Mouse (Mus musculus) embryonic facial prominence, embryonic 10.5 days (tissue): ENCODE measurements around the gene Cenpf. TPM values are rescaled to one million over a fixed set of nuclear protein-coding genes. Genes with fewer than 3 reads are reported as not detected.

ENCODE experiments used
- DNase-seq: peaks from one replicate; pipeline ENCODE4 v3.0.0-alpha.2; 2017; ENCODE audit warnings: low spot score
- H3K27ac ChIP-seq: fragments of 300-500 bp; sonication (generic); replicated peaks from 2 replicates; pipeline ENCODE4 v1.5.1; 2016; ENCODE audit warnings: mild to moderate bottlenecking
- H3K27me3 ChIP-seq: fragments of 300-500 bp; sonication (generic); replicated peaks from 2 replicates; pipeline ENCODE4 v1.6.1; 2016; ENCODE audit warnings: low read depth, mild to moderate bottlenecking; ENCODE audit not compliant: poor library complexity, severe bottlenecking
- H3K36me3 ChIP-seq: fragments of 300-500 bp; sonication (generic); replicated peaks from 2 replicates; pipeline ENCODE4 v1.6.1; 2016; ENCODE audit warnings: mild to moderate bottlenecking, moderate library complexity
- H3K4me1 ChIP-seq: fragments of 300-500 bp; sonication (generic); 2 replicates; pipeline ENCODE4 v1.6.1; 2016
- H3K4me3 ChIP-seq: fragments of 300-500 bp; sonication (generic); 2 replicates; pipeline ENCODE4 v1.5.1; 2016; ENCODE audit warnings: mild to moderate bottlenecking, moderate library complexity
- H3K9me3 ChIP-seq: fragments of 300-500 bp; sonication (generic); 2 replicates; pipeline ENCODE4 v1.6.1; 2016; ENCODE audit warnings: mild to moderate bottlenecking
- WGBS: fragments of 180-500 bp; shearing (Covaris S2); methylation state at CpG from one replicate; pipeline ENCODE4 v1.1.7; 2016; 5-methylcytosine and 5-hydroxymethylcytosine counted together
- polyA plus RNA-seq: library from polyadenylated mRNA; unstranded; fragments of >200 nt; fragmentation: Nextera tagmentation; extraction: Ambion mirVana; gene quantifications from 2 replicates; pipeline ENCODE4 v1.2.1, GENCODE M21; 2016

Cenpf gene
- polyA plus RNA-seq, result 108 and 110 TPM in 2 replicates

DNA sequence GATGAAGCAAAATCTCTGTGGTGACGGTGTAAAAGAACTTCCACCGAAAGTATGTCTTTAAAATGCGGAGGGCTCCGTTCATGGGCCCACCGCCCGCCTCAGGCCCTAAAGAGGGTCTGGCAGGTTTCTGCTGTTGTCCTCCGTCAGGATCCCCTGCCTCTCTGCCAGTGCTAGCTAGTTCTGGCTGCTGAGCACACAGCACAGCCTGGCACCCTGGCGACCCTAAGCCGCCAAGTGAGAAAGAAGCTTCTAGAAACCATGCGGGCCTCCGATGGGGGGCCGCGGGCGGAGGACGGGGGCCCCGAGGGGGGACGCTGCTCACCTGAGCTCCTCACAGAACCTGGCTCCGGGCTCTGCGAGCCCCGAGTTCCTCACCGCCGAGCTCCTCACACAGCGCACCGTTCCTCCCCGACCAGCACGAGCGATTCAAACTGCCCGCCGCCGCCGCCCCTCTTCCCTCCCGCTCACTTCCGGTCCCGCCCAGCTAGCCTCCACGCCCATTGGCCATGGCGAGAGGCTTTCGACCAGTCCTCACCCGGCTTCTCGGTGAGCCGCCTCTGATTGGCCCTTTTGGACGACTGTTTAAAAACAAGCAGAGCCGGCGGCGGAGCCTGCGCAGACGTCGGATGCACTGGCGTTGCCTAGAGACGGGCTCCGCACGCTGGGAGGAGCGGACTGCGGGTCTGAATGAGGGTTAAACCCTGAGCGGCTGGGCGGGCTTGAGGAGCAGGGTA is at the start of gene Cenpf:
Gene Cenpf, minus strand, starts transcription at position 433 of the 734 bp plus-strand sequence.
- peak; percentile 99 for DNase-seq
- H3K9me3 ChIP-seq, result no peaks in the 10 kb centered on the region
- H3K27ac ChIP-seq, result peak within 1 kb of the TSS; percentile 91
- H3K27me3 ChIP-seq, result no peaks in the 10 kb centered on the region
- WGBS, result under 1% methylated on average over 55 of the region's 55 CpGs
- peaks cover 40% of the 10 kb centered on the region for H3K4me1 ChIP-seq
- H3K36me3 ChIP-seq, result peaks cover 32% of the 10 kb centered on the region
- H3K4me3 ChIP-seq, result peak within 1 kb of the TSS; percentile 77

DNA sequence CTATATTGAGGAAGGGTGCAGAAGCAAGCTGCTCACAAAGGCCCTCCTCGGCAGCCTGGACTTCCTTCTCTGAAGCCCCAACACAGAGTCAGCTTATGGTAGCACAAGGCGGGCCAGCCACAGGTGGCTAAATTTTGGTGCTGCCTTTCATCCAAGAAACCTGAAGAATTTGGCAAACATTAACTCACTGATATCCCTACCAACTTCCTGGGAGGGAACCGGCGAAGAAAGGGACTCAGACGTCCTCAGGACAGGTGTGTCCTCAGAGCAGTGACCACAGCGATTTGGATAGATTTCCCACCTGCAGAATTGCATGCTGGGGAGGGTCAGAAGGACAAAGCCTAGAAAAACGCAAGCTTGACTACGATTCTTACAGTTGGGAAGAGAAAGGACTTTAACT is 44.3 kb upstream of the Cenpf start:
- Histone ChIP-seq H3K36me3 (peaks cover 3% of the 10 kb centered on the region; the same call in 1 of the 2 replicates), H3K4me3 (no peak overlapping the region), H3K27ac (no peak overlapping the region), H3K4me1 (peaks cover 53% of the 10 kb centered on the region), H3K27me3 (peaks cover 31% of the 10 kb centered on the region), H3K9me3 (no peaks in the 10 kb centered on the region)
- DNase-seq, result no peak
- 73% methylated on average over 8 of the region's 8 CpGs for WGBS

DNA sequence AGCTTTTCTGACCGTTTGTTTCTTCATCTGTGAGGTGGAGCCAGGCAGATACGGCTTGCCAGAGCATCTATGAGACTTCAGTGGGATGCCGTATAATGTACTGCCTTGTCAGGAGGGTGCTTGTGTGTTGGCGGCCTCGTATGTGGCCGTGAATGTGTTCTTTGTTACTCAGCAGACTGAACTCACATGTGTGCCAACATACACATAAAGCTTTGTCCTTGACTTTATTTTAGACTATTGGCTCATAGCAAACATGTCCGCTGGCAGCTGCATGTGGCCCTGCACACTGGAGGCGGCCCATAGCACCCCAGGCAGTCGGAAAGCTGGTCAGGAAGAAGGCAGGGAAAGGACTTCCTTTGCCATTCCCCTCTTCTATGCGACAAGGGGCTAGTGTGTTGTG is 43.8 kb upstream of the Cenpf start:
- Histone ChIP-seq H3K4me3 (no peak overlapping the region), H3K36me3 (peaks cover 3% of the 10 kb centered on the region; the same call in 1 of the 2 replicates), H3K27me3 (peaks cover 36% of the 10 kb centered on the region), H3K9me3 (no peaks in the 10 kb centered on the region), H3K27ac (no peak overlapping the region), H3K4me1 (peaks cover 58% of the 10 kb centered on the region)
- WGBS, result 59% methylated on average over 10 of the region's 10 CpGs
- no peak for DNase-seq

DNA sequence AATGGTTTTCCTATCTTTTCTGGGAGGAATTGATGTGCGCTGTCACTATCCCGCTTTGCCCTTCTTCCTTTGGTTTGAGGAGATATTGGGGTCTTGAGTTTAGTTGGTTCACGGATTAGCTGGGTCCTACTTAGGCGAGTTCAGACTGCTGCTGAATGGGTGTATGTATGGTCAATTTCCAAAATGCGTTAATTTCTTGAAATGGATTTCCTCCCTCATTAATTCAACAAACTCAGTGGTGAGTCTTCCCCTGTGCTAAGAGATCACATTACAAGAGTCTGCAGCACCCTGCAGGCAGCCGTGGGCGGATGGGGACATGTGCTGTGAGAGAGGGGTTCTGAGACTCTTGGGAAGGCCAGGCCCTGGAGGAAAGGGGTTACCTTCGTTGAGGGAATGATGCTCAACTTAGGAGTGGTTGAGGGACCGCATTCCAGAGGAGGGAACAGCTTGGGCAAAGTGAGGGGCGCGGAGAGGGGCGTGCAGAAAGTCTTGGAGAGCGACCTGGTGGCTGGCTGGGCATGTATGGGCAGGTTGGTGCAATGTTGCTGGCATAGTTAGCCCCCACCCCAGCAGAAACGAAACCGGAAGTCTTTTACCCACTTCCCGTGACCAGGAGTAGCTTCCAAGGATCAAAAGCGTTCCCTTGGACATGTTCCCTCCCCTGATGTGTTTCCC is 41.4 kb upstream of the Cenpf start:
- 7% methylated on average over 17 of the region's 17 CpGs for WGBS
- Histone ChIP-seq H3K36me3 (peaks cover 3% of the 10 kb centered on the region; the same call in 1 of the 2 replicates), H3K9me3 (no peaks in the 10 kb centered on the region), H3K27me3 (peaks cover 44% of the 10 kb centered on the region), H3K4me3 (peak overlapping the region; percentile 88), H3K4me1 (peaks cover 65% of the 10 kb centered on the region), H3K27ac (peak overlapping the region; percentile 92; the same call in 1 of the 2 replicates)
- peak; percentile 33 for DNase-seq

DNA sequence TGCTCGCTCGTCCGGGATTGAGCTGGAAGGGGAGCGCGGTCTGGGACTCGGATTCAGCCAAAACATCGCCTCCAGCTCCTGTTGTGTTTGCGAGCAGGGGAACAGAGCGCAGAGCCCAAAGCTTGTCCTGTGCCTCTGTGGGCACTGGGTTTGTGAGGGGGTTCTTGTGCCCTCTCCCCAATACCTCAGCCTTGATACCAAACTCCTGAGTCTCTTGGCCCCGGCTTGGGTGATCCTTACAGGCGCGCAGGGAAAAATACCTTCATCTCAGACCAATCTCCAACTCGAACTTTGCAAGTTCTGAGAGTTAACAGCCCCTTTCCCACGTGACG is 40.9 kb upstream of the Cenpf start:
- H3K27ac ChIP-seq, result peak overlapping the region; percentile 92
- WGBS, result 0% methylated on average over 15 of the region's 15 CpGs
- peak overlapping the region; percentile 88 for H3K4me3 ChIP-seq
- DNase-seq, result no peak
- H3K4me1 ChIP-seq, result peaks cover 65% of the 10 kb centered on the region
- no peaks in the 10 kb centered on the region for H3K9me3 ChIP-seq
- no peaks in the 10 kb centered on the region for H3K36me3 ChIP-seq
- peaks cover 44% of the 10 kb centered on the region for H3K27me3 ChIP-seq

DNA sequence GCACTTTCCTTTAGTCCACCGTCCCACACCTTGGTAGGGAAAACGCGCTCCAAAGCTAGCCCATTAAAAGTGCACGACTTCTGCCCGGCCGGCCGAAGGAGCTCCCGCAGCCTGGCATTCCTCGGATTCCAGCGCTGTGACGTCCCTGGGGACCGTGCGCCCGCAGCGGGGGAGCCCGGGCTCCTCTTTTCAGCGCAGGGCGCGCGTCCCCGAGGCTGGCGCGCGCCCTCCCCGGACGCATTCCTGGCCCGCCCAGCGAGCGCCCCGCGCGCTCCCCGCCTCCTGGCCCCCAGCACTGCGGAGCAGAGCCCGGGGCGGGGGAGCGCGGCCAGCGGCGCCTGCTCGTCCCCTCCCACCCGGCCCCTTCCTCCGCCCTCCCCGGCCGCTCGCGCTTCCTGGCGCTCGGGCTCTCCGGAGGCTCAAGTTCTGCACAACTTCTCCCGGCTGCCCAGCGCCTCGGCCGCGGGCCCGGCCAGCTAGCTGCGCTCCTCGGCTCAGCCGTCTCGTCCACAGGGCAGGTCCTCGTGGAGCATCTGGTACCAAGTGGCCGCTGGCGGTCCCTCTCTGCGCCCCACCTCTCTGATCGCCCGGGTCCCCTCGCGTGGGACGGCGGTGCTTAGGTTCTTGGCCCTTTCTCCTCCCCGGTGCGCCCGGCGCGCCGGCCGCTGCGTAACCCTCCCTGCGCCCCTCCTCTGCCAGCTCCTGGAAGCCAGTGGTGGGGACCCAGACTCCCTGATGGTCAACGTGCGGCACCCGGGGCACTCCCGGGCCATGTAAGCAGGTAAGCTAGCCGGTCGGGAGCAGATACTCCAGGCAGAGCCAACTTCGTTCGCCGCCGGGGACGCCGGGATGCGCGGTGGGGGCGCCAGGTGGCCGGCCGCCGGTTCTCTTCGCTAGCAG is 40.2 kb upstream of the Cenpf start, which contains the start of gene Ptpn14:
Gene Ptpn14, plus strand, starts transcription at position 385 of the 900 bp plus-strand sequence.
- peaks cover 44% of the 10 kb centered on the region for H3K27me3 ChIP-seq

DNA sequence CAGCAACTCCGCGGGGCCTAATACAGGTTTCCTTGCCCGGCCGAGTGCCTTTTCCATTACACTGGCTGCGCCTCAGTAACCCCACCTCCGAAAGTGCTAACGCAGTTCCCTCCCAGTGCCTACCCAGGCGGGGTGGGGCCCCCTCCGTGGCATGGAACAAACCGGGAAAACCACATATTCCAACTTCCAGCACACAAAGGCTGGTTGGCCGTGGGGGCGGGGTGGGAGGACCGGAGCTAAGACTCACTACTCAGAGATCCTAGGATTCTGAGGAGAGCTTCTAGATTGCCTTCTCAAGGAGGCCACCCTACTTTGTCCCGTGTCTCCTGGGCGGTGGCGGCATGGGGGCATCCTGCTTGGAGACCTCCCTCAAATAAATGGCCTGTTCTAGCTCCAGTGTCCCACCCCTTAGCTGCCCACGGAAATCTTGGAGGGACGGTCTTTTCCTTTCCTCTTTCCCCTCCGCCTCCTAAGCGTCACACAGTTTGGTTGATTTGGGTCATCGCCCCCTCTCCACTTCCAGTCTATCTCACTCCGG is 39.5 kb upstream of the Cenpf start:
- Histone ChIP-seq H3K4me1 (peaks cover 60% of the 10 kb centered on the region), H3K27me3 (peaks cover 44% of the 10 kb centered on the region), H3K36me3 (no peaks in the 10 kb centered on the region), H3K27ac (peak overlapping the region; percentile 92), H3K9me3 (no peaks in the 10 kb centered on the region), H3K4me3 (peak overlapping the region; percentile 88)
- under 1% methylated on average over 22 of the region's 22 CpGs for WGBS
- DNase-seq, result peak; percentile 82

More for the DNA sequence above, 40.2 kb upstream of the Cenpf start, which contains the start of gene Ptpn14:
- Histone ChIP-seq H3K4me3 (peak within 1 kb of the TSS; percentile 88), H3K4me1 (peaks cover 65% of the 10 kb centered on the region), H3K27ac (peak within 1 kb of the TSS; percentile 92), H3K9me3 (no peaks in the 10 kb centered on the region), H3K36me3 (no peaks in the 10 kb centered on the region)
- under 1% methylated on average over 98 of the region's 98 CpGs for WGBS
- DNase-seq, result peak; percentile 92

DNA sequence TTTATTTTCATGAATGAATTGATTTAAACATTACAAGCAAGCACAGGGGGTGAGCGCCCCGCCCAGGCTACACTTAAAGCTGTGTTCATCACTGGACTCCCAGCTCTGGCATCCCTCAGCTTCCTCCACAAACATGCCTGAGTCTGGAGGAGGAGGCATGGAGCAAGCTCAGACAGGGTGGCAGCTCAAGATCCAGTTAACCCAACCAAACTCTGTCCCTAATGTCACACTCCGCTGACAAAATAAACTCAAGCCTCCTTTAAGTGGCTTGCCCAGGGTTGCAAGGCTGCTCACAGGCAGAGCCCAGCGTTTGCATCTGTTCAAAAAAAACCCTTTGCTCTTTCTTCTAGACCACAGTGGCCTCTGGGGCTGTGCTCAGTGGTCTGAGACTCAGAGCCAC is 38.2 kb upstream of the Cenpf start:
- no peak for DNase-seq
- H3K27me3 ChIP-seq, result peaks cover 38% of the 10 kb centered on the region
- no peaks in the 10 kb centered on the region for H3K36me3 ChIP-seq
- no peaks in the 10 kb centered on the region for H3K9me3 ChIP-seq
- WGBS, result 64% methylated on average over 4 of the region's 4 CpGs
- no peak overlapping the region for H3K4me3 ChIP-seq
- H3K27ac ChIP-seq, result peak overlapping the region; percentile 48; the same call in 1 of the 2 replicates
- peaks cover 49% of the 10 kb centered on the region for H3K4me1 ChIP-seq

DNA sequence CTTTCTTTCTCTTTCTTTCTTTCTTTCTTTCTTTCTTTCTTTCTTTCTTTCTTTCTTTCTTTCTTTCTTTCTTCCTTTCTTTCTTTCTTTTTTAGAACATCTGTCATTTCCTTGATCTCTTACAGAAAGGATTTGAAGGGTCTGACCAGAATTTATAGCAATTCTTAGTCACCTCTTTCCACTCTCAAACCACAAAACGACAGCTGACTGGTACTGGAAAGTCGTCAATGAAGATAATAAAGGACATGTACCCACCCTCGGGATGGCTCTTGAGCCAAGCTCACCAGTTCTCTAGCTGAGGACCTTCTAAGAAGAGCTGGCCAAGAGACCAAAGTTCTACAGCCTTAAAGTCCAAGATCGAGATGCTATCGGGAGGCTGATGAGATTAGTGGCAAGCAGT is 30.7 kb upstream of the Cenpf start:
- 89% methylated on average over 5 of the region's 5 CpGs for WGBS
- H3K4me1 ChIP-seq, result peaks cover 19% of the 10 kb centered on the region
- peaks cover 7% of the 10 kb centered on the region; the same call in 1 of the 2 replicates for H3K9me3 ChIP-seq
- no peak overlapping the region for H3K4me3 ChIP-seq
- DNase-seq, result no peak
- H3K27ac ChIP-seq, result no peak overlapping the region
- no peaks in the 10 kb centered on the region for H3K36me3 ChIP-seq
- H3K27me3 ChIP-seq, result peaks cover 7% of the 10 kb centered on the region; the same call in 1 of the 2 replicates

DNA sequence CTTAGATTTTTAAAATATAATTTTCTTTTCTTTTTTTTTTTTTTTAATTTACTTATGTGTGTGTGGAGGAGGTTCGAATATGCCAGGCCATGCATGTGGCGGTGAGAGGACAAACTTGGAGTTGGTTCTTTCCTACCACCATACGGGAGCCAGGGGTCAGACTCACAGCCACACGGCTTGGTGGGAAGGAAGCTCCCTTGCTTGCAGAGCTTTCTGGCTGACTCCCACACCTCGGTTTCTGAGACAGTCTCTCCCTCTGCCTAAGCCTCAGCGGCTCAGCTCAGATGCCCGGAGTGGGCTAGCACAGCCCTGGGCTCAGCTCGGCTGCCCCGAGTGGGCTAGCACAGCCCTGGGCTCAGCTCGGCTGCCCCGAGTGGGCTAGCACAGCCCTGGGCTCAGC is 29.7 kb upstream of the Cenpf start:
- Histone ChIP-seq H3K27ac (no peak overlapping the region; the same call in 1 of the 2 replicates), H3K27me3 (peaks cover 7% of the 10 kb centered on the region; the same call in 1 of the 2 replicates), H3K4me3 (no peak overlapping the region), H3K36me3 (no peaks in the 10 kb centered on the region), H3K4me1 (peaks cover 19% of the 10 kb centered on the region), H3K9me3 (peaks cover 7% of the 10 kb centered on the region; the same call in 1 of the 2 replicates)
- no peak for DNase-seq
- WGBS, result 91% methylated on average over 11 of the region's 11 CpGs

DNA sequence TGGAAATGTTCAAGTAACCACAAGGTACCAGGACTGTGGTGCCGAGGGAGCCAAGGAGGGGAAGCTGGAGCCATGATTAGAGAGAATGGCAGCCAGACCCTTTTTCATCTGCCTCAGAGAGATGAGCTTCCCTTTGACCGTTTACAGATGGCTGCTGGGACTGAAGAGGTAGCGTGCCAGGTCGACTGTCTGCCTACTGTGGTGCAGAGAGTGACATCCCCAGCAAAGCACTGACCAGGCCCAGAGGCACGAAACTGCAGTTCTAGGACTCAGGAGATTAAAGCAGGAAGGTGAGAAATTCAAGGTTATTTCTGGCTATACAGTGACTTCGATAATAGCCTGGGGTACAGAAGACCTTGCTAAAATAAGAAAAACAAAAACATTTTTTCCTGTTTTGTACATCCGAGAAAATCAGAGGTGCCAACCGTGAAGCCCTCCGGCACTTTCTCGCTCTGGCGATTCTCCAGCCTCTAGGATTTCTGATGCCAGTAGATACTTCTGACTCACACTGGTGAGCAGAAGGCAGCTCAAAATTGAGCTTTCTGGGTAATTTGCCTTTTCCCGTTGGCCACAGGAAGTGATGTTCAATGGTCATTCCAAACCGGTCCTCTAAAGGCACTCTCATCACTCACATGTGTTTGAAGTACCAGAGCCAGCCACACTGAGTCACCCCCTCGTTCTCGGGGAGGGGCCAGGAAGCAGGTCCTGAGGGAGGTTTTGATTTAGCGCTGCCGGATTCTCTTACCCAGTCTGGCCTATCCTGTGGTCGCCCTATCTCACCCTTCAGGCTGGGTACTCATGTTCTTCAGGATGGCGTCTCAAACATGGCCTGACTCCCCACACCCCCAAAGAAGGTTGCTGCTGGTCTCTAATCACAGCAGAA is 28.3 kb upstream of the Cenpf start:
- no peak overlapping the region for H3K4me3 ChIP-seq
- H3K27me3 ChIP-seq, result peaks cover 7% of the 10 kb centered on the region; the same call in 1 of the 2 replicates
- no peak overlapping the region for H3K27ac ChIP-seq
- no peaks in the 10 kb centered on the region for H3K36me3 ChIP-seq
- no peak for DNase-seq
- 61% methylated on average over 19 of the region's 19 CpGs for WGBS
- peaks cover 7% of the 10 kb centered on the region; the same call in 1 of the 2 replicates for H3K9me3 ChIP-seq
- H3K4me1 ChIP-seq, result peaks cover 17% of the 10 kb centered on the region
